Mouse (Mus musculus) midbrain, embryonic 15.5 days (tissue): ENCODE measurements at regions not wholly inside any gene's neighbourhood (a gene's known extent, or its start where the extent isn't known, plus 50 kb on each side); places are given as distances from the start of the nearest gene placed in this dataset.

Experiments used
- ATAC-seq: fragments of 200-750 bp; cut with Nextera tagmentation; replicated peaks from 2 replicates; pipeline ENCODE4 v1.8.0; 2017; ENCODE audit warnings: moderate TSS enrichment
- H3K27ac ChIP-seq: fragments of 300-500 bp; sonication (generic); 2 replicates; pipeline ENCODE4 v1.5.1; 2015; ENCODE audit warnings: mild to moderate bottlenecking, inconsistent platforms
- H3K27me3 ChIP-seq: fragments of 300-500 bp; sonication (generic); replicated peaks from 2 replicates; pipeline ENCODE4 v1.6.1; 2015; ENCODE audit warnings: inconsistent platforms
- H3K36me3 ChIP-seq: fragments of 300-500 bp; sonication (generic); replicated peaks from 2 replicates; pipeline ENCODE4 v1.6.1; 2015; ENCODE audit warnings: inconsistent platforms
- H3K4me1 ChIP-seq: fragments of 300-500 bp; sonication (generic); 2 replicates; pipeline ENCODE4 v1.6.1; 2015; ENCODE audit warnings: inconsistent platforms
- H3K4me2 ChIP-seq: fragments of 300-500 bp; sonication (generic); 2 replicates; pipeline ENCODE4 v1.6.1; 2015; ENCODE audit warnings: inconsistent platforms, mild to moderate bottlenecking, moderate library complexity
- H3K4me3 ChIP-seq: fragments of 300-500 bp; sonication (generic); 2 replicates; pipeline ENCODE4 v1.5.1; 2015; ENCODE audit warnings: mild to moderate bottlenecking, inconsistent platforms
- H3K9ac ChIP-seq: fragments of 300-500 bp; sonication (generic); 2 replicates; pipeline ENCODE4 v1.6.1; 2015; ENCODE audit warnings: mild to moderate bottlenecking, inconsistent platforms
- H3K9me3 ChIP-seq: fragments of 300-500 bp; sonication (generic); 2 replicates; pipeline ENCODE4 v1.6.1; 2016; ENCODE audit warnings: inconsistent platforms
- WGBS: fragments of 180-500 bp; shearing (Covaris S2); methylation state at CpG from one replicate; pipeline ENCODE4 v1.1.7; 2015; ENCODE audit warnings: mixed read lengths; 5-methylcytosine and 5-hydroxymethylcytosine counted together

DNA sequence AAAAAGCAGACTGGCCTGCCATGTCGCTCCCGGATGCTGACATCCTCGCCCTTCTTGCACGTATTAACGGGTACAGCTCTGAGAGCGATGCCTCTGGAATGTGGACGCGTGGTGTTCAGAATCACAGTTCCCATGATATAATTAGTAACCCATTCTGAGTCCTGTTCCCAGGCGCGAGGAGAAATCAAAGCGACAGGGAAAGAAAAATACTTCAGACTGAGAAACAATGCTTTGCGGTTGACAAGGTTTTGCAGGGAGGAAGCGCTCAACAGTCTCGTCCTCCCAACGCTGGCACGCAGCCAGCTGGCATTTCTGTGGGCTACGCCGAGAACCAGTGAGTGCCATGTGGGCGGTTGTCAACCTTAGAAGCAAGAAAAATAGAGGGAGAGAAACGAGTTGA is 285.6 kb downstream of the Ptbp2 start:
- H3K27ac ChIP-seq = no peak overlapping the region
- 50% methylated on average over 20 of the region's 20 CpGs for WGBS
- peak overlapping the region; percentile 37 for H3K4me2 ChIP-seq
- 0 out of 2 replicates have a peak, but pooled peaks cover 5% of the 10 kb centered on the region for H3K4me1 ChIP-seq
- ATAC-seq = peak; percentile 74; the same call in 1 of the 2 replicates
- H3K4me3 ChIP-seq = peak overlapping the region; percentile 27; the same call in 1 of the 2 replicates
- no peak overlapping the region for H3K9ac ChIP-seq
- no peaks in the 10 kb centered on the region for H3K36me3 ChIP-seq
- no peaks in the 10 kb centered on the region for H3K9me3 ChIP-seq
- H3K27me3 ChIP-seq = no peaks in the 10 kb centered on the region

DNA sequence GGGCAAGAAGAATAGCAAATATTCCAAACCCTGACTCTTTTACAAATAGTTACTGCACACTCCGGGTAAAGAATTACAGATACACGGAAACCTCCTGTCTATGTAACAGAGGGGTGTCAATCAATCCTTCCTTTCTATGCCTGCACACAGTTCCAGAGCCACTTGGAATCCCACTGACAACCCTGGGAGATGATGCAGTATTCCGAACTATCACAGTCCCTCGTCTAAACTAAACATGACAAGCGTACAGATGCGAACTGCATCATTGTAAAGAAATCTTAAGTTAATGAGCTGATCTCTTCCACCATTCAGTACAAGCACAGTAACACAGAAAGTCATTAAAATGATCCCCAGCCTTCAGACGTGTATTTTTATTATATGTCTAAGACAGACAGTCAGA is 286.4 kb downstream of the Ptbp2 start:
- H3K4me2 ChIP-seq = no peak overlapping the region; the same call in 1 of the 2 replicates
- H3K4me3 ChIP-seq = no peak overlapping the region
- 39% methylated on average over 7 of the region's 7 CpGs for WGBS
- H3K36me3 ChIP-seq = no peaks in the 10 kb centered on the region
- no peak for ATAC-seq
- no peak overlapping the region for H3K9ac ChIP-seq
- H3K9me3 ChIP-seq = no peaks in the 10 kb centered on the region
- no peaks in the 10 kb centered on the region for H3K27me3 ChIP-seq
- 0 out of 2 replicates have a peak overlapping the region, but pooled peaks have one; percentile 38 for H3K27ac ChIP-seq
- 0 out of 2 replicates have a peak, but pooled peaks cover 5% of the 10 kb centered on the region for H3K4me1 ChIP-seq

DNA sequence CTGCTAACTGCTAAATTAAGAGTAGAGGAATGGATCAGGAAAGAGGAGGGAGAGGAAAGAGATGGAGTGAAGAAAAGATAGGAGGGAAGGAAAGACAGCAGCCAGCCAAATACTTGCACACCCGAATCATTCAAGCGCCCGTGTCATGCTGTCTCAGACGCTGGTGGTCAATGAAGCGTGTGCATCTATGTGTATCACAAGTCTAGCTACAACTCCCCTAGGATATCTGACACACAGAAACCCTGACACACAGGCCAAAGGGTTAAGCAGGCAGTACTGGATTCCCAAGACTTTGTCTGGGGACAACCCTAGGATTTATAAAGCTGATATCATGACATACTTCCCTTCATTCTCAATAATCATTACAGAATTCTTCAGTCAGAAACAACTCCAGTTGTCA is 289.7 kb downstream of the Ptbp2 start:
- ATAC-seq = no peak
- H3K9ac ChIP-seq = no peak overlapping the region
- H3K27me3 ChIP-seq = no peaks in the 10 kb centered on the region
- WGBS = 85% methylated on average over 5 of the region's 5 CpGs
- no peaks in the 10 kb centered on the region for H3K9me3 ChIP-seq
- H3K4me3 ChIP-seq = no peak overlapping the region
- H3K27ac ChIP-seq = no peak overlapping the region
- H3K36me3 ChIP-seq = no peaks in the 10 kb centered on the region
- no peak overlapping the region for H3K4me2 ChIP-seq
- H3K4me1 ChIP-seq = 0 out of 2 replicates have a peak, but pooled peaks cover 5% of the 10 kb centered on the region

DNA sequence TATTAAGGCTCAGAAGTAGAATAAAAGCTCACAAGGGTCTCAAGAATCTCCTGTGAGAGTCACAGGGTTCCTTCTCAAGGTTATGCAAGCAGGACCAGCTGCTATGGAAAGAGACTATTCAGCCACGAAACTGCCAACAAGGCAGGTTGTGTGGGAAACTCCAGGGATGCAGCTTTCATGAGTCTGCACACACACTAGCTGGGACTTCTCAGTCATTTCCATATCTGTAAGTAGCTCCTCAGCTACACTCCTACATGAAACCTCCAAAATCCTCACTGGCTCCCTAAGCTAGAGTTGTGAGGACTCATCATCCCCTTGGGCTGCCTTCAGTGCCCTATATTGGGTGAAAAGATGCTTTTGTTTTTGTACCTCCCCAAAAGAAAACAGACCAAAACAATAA is 291.6 kb downstream of the Ptbp2 start:
- WGBS = 52% methylated on average over 1 of the region's 1 CpGs
- H3K9ac ChIP-seq = no peak overlapping the region
- H3K27me3 ChIP-seq = no peaks in the 10 kb centered on the region
- no peak overlapping the region for H3K4me3 ChIP-seq
- no peaks in the 10 kb centered on the region for H3K9me3 ChIP-seq
- no peak for ATAC-seq
- no peak overlapping the region for H3K4me2 ChIP-seq
- H3K27ac ChIP-seq = no peak overlapping the region
- no peaks in the 10 kb centered on the region for H3K4me1 ChIP-seq
- H3K36me3 ChIP-seq = no peaks in the 10 kb centered on the region

DNA sequence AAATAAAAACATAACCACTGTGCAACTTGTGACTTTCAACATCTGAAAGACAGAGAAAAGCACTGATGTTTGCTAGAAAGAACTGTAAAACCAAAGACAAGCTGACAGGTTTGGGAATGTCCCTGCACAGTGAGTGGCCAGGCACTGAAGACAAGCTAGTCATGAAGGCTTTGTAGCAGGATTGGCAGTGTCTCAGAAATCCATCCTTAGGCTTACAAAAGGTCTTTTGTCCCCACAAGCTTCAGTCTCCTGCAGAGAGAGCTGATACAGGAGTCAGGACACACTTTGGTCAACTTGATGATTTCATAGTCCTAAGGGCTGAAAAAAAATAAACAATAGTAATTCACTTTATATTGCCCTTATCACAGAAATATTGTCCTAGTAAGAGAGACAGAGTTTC is 294.9 kb downstream of the Ptbp2 start:
- H3K4me3 ChIP-seq = no peak overlapping the region

More for the DNA sequence above, 294.9 kb downstream of the Ptbp2 start:
- Histone ChIP-seq H3K9me3 (0 out of 2 replicates have a peak, but pooled peaks cover 5% of the 10 kb centered on the region), H3K36me3 (no peaks in the 10 kb centered on the region), H3K4me2 (no peak overlapping the region), H3K4me1 (no peaks in the 10 kb centered on the region), H3K27ac (no peak overlapping the region), H3K27me3 (no peaks in the 10 kb centered on the region), H3K9ac (no peak overlapping the region)
- ATAC-seq = no peak
